Mouse (Mus musculus) urinary bladder, adult 2 months (tissue): ENCODE measurements at regions not wholly inside any gene's neighbourhood (a gene's known extent, or its start where the extent isn't known, plus 50 kb on each side); places are given as distances from the start of the nearest gene placed in this dataset.

Experiments
- DNase-seq: peaks from one replicate; pipeline ENCODE4 v3.0.0; 2022; ENCODE audit warnings: low spot score

GRCm38 (mm10) chr9:84295891-84296290 is 370.9 kb downstream of the Bckdhb start:
- DNase-seq: no peak

GRCm38 (mm10) chr9:84296456-84296855 is 371.5 kb downstream of the Bckdhb start:
- DNase-seq: no peak

GRCm38 (mm10) chr9:84304398-84304797 is 379.5 kb downstream of the Bckdhb start:
- no peak for DNase-seq

GRCm38 (mm10) chr9:84318811-84319210 is 393.9 kb downstream of the Bckdhb start:
- DNase-seq: no peak

GRCm38 (mm10) chr9:84319338-84319737 is 394.4 kb downstream of the Bckdhb start:
- DNase-seq: no peak

GRCm38 (mm10) chr9:84323145-84323544 is 398.2 kb downstream of the Bckdhb start:
- no peak for DNase-seq

- no peak for DNase-seq
Observed at GRCm38 (mm10) chr9:84331083-84331602, 406.2 kb downstream of the Bckdhb start.

GRCm38 (mm10) chr9:84343435-84344095 is 418.6 kb downstream of the Bckdhb start:
- DNase-seq: peak; percentile 24

GRCm38 (mm10) chr9:84350223-84350622 is 425.3 kb downstream of the Bckdhb start:
- DNase-seq: no peak

GRCm38 (mm10) chr9:84354409-84354808 is 429.5 kb downstream of the Bckdhb start:
- DNase-seq: no peak

- DNase-seq: no peak
Observed at GRCm38 (mm10) chr9:84356167-84356566, 431.2 kb downstream of the Bckdhb start.

GRCm38 (mm10) chr9:84359879-84360278 is 434.9 kb downstream of the Bckdhb start:
- no peak for DNase-seq

- DNase-seq: no peak
Observed at GRCm38 (mm10) chr9:84360484-84360883, 435.5 kb downstream of the Bckdhb start.

- no peak for DNase-seq
Observed at GRCm38 (mm10) chr9:84363478-84363877, 438.5 kb downstream of the Bckdhb start.

GRCm38 (mm10) chr9:84369200-84369599 is 444.3 kb downstream of the Bckdhb start:
- DNase-seq: no peak

GRCm38 (mm10) chr9:84370260-84370659 is 445.3 kb downstream of the Bckdhb start:
- DNase-seq: no peak

- DNase-seq: no peak
Observed at GRCm38 (mm10) chr9:84375746-84376145, 450.8 kb downstream of the Bckdhb start.

GRCm38 (mm10) chr9:84376621-84377020 is 451.7 kb downstream of the Bckdhb start:
- DNase-seq: no peak

GRCm38 (mm10) chr9:84381942-84382341 is 457.0 kb downstream of the Bckdhb start:
- DNase-seq: no peak

- no peak for DNase-seq
Observed at GRCm38 (mm10) chr9:84389831-84390230, 464.9 kb downstream of the Bckdhb start.

GRCm38 (mm10) chr9:84394536-84395314 is 469.8 kb downstream of the Bckdhb start:
- DNase-seq: no peak

- no peak for DNase-seq
Observed at GRCm38 (mm10) chr9:84399481-84399880, 474.5 kb downstream of the Bckdhb start.
